Mouse (Mus musculus) Patski (cell line): ENCODE measurements around the gene Rgl1. TPM values are rescaled to one million over a fixed set of nuclear protein-coding genes. Genes with fewer than 3 reads are reported as not detected.
A peak's percentile ranks its signal among the peaks of the same experiment; 100 is the strongest.
"Not testable (repeated sequence)": the region's sequence is repeated elsewhere in the genome, so short reads cannot be mapped to it uniquely, and the experiment has no call there.

ENCODE experiments used
- ATAC-seq: fragments of 100-300 bp; one replicate; pipeline ENCODE4 v1.8.0; 2021
- CTCF ChIA-PET: fragments of 350-600 bp; sonication (Branson Sonifier 250); formaldehyde crosslinking; loops from one replicate; lab custom pipeline; 2022; ENCODE audit warnings: inconsistent platforms; lab: Charles Lee
- POLR2A ChIA-PET: fragments of 350-600 bp; sonication (Branson Sonifier 250); formaldehyde crosslinking; loops from one replicate; lab custom pipeline; 2022; ENCODE audit warnings: antibody characterized with exemption, inconsistent platforms; lab: Charles Lee
- DNase-seq: peaks from one replicate; pipeline ENCODE4 v3.0.0-alpha.2; 2011; ENCODE audit warnings: low read depth, low spot score
- H3K27me3 ChIP-seq: fragments of 371-371 bp; one replicate; pipeline ENCODE4 v1.5.1; 2021
- CTCF ChIP-seq: fragments of 100-300 bp; IDR thresholded peaks from one replicate; pipeline ENCODE4 v1.5.1; 2021
- in situ Hi-C: fragments of 300-500 bp; cut with MboI; formaldehyde crosslinking; loops from 3 replicates; pipeline ENCODE4 v1.11.1; 2018; ENCODE audit warnings: low pct_unique_long_range_greater_than_20kb, mixed read lengths
- polyA plus RNA-seq: library from polyadenylated mRNA; unstranded; gene quantifications from one replicate; pipeline ENCODE4 v1.2.3, GENCODE M21; 2021

Gene Rgl1
- polyA plus RNA-seq, 1 experiment from 2014 or later: 51.6 TPM

DNA sequence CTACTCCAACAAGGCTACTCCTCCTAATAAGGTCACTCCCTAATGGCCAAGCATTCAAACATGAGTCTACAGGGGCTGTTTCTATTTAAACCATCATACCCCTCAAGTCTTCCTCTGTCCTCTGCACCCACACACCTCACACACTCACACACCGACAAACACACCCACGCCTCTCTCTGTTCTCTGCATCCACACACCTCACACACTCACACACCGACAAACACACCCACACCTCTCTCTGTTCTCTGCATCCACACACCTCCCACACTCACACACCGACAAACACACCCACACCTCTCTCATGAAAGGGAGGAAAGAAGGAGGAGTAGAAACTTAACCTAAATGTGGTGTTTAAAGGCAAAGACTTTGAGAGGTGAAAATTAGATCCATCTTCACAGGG, 106.2 kb downstream of the Rgl1 start:
- ATAC-seq (no peak), DNase-seq (no peak)
- TF ChIP-seq CTCF: no peak
- CTCF ChIA-PET: no interaction called here
- in situ Hi-C loops: no loop called here
- POLR2A ChIA-PET: no interaction called here
- no peaks in the 10 kb centered on the region for H3K27me3 ChIP-seq

DNA sequence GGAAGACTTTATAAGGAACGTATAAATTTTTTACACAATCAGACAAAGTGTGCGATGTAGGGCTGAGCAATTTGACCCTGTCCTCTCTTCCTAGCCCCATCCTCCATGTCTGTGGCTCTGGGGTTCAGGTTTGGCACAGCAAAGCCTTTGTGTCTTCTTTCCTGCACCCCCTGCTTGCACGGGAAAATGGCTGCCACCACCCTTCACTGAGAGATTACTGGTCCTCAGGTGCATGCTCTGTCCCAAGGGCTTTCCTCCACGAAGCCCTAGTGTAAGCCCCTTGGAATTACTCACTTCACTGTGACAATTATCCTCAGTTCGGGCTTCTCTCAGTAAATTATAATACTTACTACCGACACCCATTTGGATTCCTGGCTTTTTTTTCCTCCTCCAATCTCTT, 109.5 kb downstream of the Rgl1 start:
- ChIA-PET CTCF (interaction anchor here (1.0 kb wide), 1 partner anchor 26 kb away, joined by 4 read pairs; no protein-coding TSS in a partner anchor), POLR2A (no interaction called here)
- no peak for TF ChIP-seq CTCF
- H3K27me3 ChIP-seq: no peaks in the 10 kb centered on the region
- DNase-seq (no peak), ATAC-seq (no peak)
- in situ Hi-C loops: no loop called here

DNA sequence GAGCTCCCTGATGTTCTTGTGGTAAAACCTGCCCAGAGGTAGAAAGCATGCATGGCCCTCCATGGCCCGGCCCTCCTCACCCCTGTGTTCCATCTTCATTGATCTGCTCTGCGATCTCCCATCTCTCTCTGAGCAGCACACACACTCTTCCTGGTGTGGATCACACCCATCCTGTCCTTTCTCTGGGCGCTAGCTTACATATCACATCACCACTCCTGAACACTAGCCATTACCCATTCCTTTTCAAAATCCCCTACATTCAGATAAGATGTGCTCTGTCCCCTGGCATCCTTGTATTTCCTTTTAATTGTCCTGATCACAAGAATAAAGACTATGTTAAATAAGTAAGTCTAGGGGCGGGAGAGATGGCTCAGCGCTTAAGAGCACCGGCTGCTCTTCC, 111.3 kb downstream of the Rgl1 start:
- in situ Hi-C loops: no loop called here
- no peak for DNase-seq
- ChIA-PET CTCF (interaction anchor here (2.3 kb wide), 1 partner anchor 12 kb away, joined by 5 read pairs; no protein-coding TSS in a partner anchor), POLR2A (no interaction called here)
- no peak for ATAC-seq
- no peaks in the 10 kb centered on the region for H3K27me3 ChIP-seq
- no peak for TF ChIP-seq CTCF

DNA sequence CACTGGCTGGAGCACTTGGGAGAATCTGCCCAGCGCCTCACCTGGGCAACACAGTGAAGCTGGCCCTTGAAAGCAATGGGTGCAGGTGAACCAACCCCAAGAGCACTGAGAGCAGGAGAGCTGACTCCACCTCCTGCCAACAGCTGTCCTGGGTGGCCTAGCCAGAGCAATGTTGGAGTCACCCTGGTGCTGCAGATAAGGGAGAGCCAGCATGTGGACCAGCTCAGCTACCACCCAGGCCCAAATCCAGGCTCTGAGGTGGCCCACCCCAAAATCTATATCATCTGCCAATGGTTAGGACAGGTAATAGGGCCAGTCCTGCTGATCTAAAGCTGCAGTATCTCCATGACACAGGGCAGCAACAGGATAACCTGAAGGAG, 114.7 kb downstream of the Rgl1 start:
- in situ Hi-C loops: no loop called here
- POLR2A ChIA-PET: no interaction called here
- H3K27me3 ChIP-seq: no peaks in the 10 kb centered on the region
- CTCF ChIA-PET: interaction anchor here (1.1 kb wide), 1 partner anchor 17 kb away, joined by 4 read pairs; no protein-coding TSS in a partner anchor
- no peak for DNase-seq
- no peak for TF ChIP-seq CTCF
- ATAC-seq: no peak

- in situ Hi-C loops: no loop called here
- no peak for TF ChIP-seq CTCF
- POLR2A ChIA-PET: no interaction called here
- CTCF ChIA-PET: interaction anchor here (1.1 kb wide), 1 partner anchor 17 kb away, joined by 4 read pairs; no protein-coding TSS in a partner anchor
- ATAC-seq: no peak
- H3K27me3 ChIP-seq: no peaks in the 10 kb centered on the region
- no peak for DNase-seq
Measured at GRCm38 (mm10) chr1:152650856-152651494, 115.2 kb downstream of the Rgl1 start.

DNA sequence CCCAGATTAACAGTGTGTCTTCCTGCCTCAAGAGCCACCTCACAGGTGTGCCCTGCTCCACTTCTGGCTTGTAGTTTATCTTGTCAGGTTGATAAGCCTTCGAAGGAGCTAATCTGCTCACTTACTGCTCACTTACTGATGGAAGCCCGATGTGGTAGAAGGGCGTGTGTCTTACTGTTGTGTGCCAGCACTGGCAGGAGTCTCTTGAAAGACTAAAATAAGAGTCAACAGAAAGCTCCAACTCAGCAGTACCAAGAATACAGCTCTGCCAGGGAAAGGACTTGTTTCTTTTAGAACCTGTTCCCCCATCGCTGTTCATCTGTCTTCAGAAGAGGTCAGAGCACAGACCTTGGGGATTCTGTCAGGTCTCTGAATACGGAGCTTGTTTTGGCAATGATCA, 118.1 kb downstream of the Rgl1 start:
- POLR2A ChIA-PET: no interaction called here
- no peak for TF ChIP-seq CTCF
- DNase-seq: no peak
- ATAC-seq: no peak
- in situ Hi-C loops: no loop called here
- CTCF ChIA-PET: interaction anchor here (1.4 kb wide), 1 partner anchor 13 kb away, joined by 5 read pairs; no protein-coding TSS in a partner anchor
- no peaks in the 10 kb centered on the region for H3K27me3 ChIP-seq

DNA sequence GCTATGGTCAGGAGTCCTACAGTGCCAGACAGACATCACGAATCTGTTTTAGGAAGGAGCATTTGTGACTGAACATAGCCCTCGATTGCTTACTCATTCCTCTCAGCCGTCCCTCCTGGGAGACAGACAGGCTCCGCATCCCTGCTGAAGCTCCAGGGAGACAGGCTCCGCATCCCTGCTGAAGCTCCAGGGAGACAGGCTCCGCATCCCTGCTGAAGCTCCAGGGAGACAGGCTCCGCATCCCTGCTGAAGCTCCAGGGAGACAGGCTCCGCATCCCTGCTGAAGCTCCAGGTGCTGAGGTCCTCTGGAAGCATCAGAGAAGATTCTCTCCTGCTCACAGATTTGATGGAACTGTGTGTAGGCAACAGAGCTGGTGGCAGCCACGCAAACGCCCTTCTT, 123.9 kb downstream of the Rgl1 start:
- CTCF ChIA-PET: interaction anchor here (2.0 kb wide), 1 partner anchor 12 kb away, joined by 5 read pairs; no protein-coding TSS in a partner anchor
- in situ Hi-C loops, POLR2A ChIA-PET, DNase-seq, ATAC-seq, H3K27me3 ChIP-seq: not testable (repeated sequence)

DNA sequence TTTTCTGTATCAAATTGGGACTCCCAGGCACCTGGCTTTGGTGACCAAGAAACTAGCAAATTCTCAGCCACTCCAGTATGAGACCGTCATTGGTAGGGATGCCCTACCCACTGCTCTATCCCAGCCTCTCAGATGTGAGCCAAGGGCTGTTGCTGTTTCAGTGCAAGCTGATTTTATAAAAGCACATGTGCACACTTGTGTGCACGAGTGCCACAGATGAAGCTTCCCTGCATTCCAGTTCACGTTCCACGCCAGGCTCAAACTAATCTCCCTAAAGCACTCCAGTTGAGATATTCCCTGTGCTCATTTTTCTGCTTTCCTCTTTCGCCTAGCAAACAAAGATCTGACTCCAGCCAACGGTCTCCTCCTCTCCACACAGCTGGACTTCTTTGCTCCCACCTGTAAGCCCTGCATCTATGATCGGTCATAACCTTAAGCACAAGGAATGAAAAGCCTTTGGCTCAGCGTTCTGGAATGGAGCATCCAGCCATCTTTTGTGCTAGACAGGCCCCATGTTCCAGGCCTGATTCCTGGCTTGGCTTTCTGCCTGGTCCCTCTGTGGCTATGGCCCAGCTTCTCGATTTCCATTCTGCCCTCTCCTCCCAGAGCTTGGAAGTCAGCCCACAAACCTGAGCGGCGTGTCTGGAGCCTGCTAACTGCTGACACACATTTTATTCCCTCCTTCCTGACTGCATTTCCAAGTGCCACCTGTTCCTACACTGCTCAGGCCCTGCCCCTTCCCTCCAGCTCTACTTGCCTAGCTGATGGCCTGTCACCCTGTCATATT, 125.8 kb downstream of the Rgl1 start:
- no peak for TF ChIP-seq CTCF
- peak; percentile 69 for ATAC-seq
- POLR2A ChIA-PET: interaction anchor here (1.3 kb wide), 1 partner anchor 11 kb away, joined by 3 read pairs; no protein-coding TSS in a partner anchor
- DNase-seq: peak; percentile 57
- CTCF ChIA-PET: interaction anchor here (1.6 kb wide), 1 partner anchor 37 kb away, joined by 3 read pairs; no protein-coding TSS in a partner anchor
- in situ Hi-C loops: no loop called here
- no peaks in the 10 kb centered on the region for H3K27me3 ChIP-seq

DNA sequence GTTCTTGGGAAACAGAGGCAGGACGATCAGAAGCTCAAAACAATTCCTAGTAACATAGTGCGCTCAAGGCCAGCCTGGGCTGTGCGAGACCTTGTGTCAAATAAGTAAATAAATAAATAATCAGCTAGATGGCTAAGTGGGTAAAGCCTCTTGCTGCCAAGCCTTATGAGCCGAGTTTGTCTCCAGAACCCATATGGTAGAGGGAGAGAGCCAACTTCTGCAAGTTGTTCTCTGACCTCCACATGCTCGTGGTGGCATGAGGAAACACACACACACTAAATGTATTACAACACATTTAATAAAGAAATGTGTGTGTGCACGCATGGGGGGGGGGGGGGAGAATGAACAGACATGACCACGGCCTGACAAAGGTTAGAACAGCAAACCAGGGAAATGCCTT, 126.8 kb downstream of the Rgl1 start:
- CTCF ChIA-PET: interaction anchor here (1.0 to 1.6 kb wide), 3 partner anchors 18 to 45 kb away, joined by 3 read pairs; no protein-coding TSS in a partner anchor

DNA sequence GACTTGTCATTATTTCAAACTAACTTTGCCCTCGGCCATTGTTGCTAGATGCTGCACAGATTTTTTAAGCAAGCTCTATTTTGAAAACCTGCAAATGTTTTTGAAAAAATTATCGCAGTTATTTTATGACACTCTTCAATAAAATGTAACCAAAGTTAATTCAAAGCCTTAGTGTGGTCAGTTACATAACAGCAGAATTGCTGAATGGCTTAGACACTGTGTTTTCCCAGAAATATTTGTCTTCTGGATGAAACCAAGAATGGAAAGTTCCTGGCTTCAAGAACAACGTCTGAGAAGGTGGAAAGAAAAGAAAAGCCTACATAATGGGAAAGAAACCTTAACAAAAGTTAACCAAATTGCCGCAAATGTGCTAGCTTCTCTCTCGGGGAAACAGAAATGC, 131.5 kb downstream of the Rgl1 start:
- ChIA-PET POLR2A (interaction anchor here (1.2 kb wide), 1 partner anchor 13 kb away, joined by 4 read pairs; no protein-coding TSS in a partner anchor), CTCF (interaction anchor here (1.5 to 1.6 kb wide), 2 partner anchors 12 to 14 kb away, joined by 5 read pairs; no protein-coding TSS in a partner anchor)
- in situ Hi-C loops: no loop called here
- TF ChIP-seq CTCF: no peak
- no peaks in the 10 kb centered on the region for H3K27me3 ChIP-seq
- DNase-seq (no peak), ATAC-seq (no peak)

More for the DNA sequence above, 126.8 kb downstream of the Rgl1 start:
- ATAC-seq (no peak), DNase-seq (no peak)
- H3K27me3 ChIP-seq: no peaks in the 10 kb centered on the region
- TF ChIP-seq CTCF: no peak
- in situ Hi-C loops: no loop called here
- POLR2A ChIA-PET: interaction anchor here (1.3 kb wide), 1 partner anchor 10 kb away, joined by 3 read pairs; no protein-coding TSS in a partner anchor
